Mouse (Mus musculus) embryo, embryonic 10.5 days (tissue): ENCODE measurements at regions not wholly inside any gene's neighbourhood (a gene's known extent, or its start where the extent isn't known, plus 50 kb on each side); places are given as distances from the start of the nearest gene placed in this dataset.

ENCODE experiments used
- DNase-seq: peaks from one replicate; pipeline ENCODE4 v3.0.0-alpha.2; 2015; ENCODE audit warnings: low spot score

- DNase-seq = no peak
Observed at GRCm38 (mm10) chr14:62177509-62177908, 114.9 kb upstream of the Rnaseh2b start.

GRCm38 (mm10) chr14:62187360-62187759, 105.0 kb upstream of the Rnaseh2b start:
- DNase-seq = no peak

GRCm38 (mm10) chr14:62188147-62188885, 104.1 kb upstream of the Rnaseh2b start:
- no peak for DNase-seq

- DNase-seq = no peak
Observed at GRCm38 (mm10) chr14:62191624-62192023, 100.8 kb upstream of the Rnaseh2b start.

GRCm38 (mm10) chr14:62192814-62193213, 99.6 kb upstream of the Rnaseh2b start:
- DNase-seq = peak; percentile 33

- no peak for DNase-seq
Observed at GRCm38 (mm10) chr14:62193371-62193770, 99.0 kb upstream of the Rnaseh2b start.

GRCm38 (mm10) chr14:62196776-62197175, 95.6 kb upstream of the Rnaseh2b start:
- no peak for DNase-seq

- peak; percentile 53 for DNase-seq
Observed at GRCm38 (mm10) chr14:62198476-62199190, 93.8 kb upstream of the Rnaseh2b start.

GRCm38 (mm10) chr14:62215071-62215470, 77.3 kb upstream of the Rnaseh2b start:
- no peak for DNase-seq

- no peak for DNase-seq
Observed at GRCm38 (mm10) chr14:62216995-62217394, 75.4 kb upstream of the Rnaseh2b start.

GRCm38 (mm10) chr14:62217971-62218370, 74.4 kb upstream of the Rnaseh2b start:
- no peak for DNase-seq

GRCm38 (mm10) chr14:62218716-62219115, 73.7 kb upstream of the Rnaseh2b start:
- DNase-seq = no peak

- DNase-seq = no peak
Observed at GRCm38 (mm10) chr14:62220770-62221169, 71.6 kb upstream of the Rnaseh2b start.
